Mouse (Mus musculus): ENCODE measurements around the gene Cdk5rap1.

- TF ChIP-seq POLR2A (IDR thresholded peaks at IDR 0.05; ENCODE audit: insufficient read depth, low read depth, low read length) (no peak), CTCF (IDR thresholded peaks at IDR 0.05; ENCODE audit: insufficient read depth, low read depth, low read length) (no peak)
Observed at GRCm38 (mm10) chr2:154338161-154338560, 34.6 kb downstream of the Cdk5rap1 start.

Data from olfactory bulb, adult 2 months (tissue).